Mouse (Mus musculus): Measurements from ENCODE around the gene Gfpt2.

The Gfpt2 gene

GRCm38 (mm10) chr11:49837717-49838407, 43.9 kb downstream of the Gfpt2 start:
- no peak for TF ChIP-seq CTCF (conservative IDR thresholded peaks at IDR 0.05; ENCODE audit: low read length)

GRCm38 (mm10) chr11:49840666-49841065, 46.7 kb downstream of the Gfpt2 start:
- Histone ChIP-seq H3K36me3 (ENCODE audit: insufficient read depth, low read length) (peaks cover 62% of the 10 kb centered on the region), H3K4me3 (replicated peaks; ENCODE audit: low read length) (no peak overlapping the region), H3K27me3 (ENCODE audit: insufficient read depth, low read length) (no peaks in the 10 kb centered on the region), H3K4me1 (replicated peaks; ENCODE audit: low read depth, low read length) (peaks cover 39% of the 10 kb centered on the region), H3K9me3 (ENCODE audit: low read length) (no peaks in the 10 kb centered on the region)
- TF ChIP-seq POU5F1 (IDR thresholded peaks at IDR 0.05; ENCODE audit: borderline replicate concordance, low read length) (no peak), CTCF (conservative IDR thresholded peaks at IDR 0.05; ENCODE audit: low read length) (no peak), NANOG (IDR thresholded peaks at IDR 0.05; ENCODE audit: borderline replicate concordance, low read length) (no peak)

More at GRCm38 (mm10) chr11:49837717-49838407, 43.9 kb downstream of the Gfpt2 start:
- Histone ChIP-seq H3K4me1 (replicated peaks; ENCODE audit: low read depth, low read length) (peaks cover 12% of the 10 kb centered on the region), H3K36me3 (ENCODE audit: insufficient read depth, low read length) (peaks cover 91% of the 10 kb centered on the region), H3K4me3 (replicated peaks; ENCODE audit: low read length) (no peak overlapping the region), H3K9me3 (ENCODE audit: low read length) (no peaks in the 10 kb centered on the region), H3K27me3 (ENCODE audit: insufficient read depth, low read length) (no peaks in the 10 kb centered on the region)

GRCm38 (mm10) chr11:49841886-49842285, 47.9 kb downstream of the Gfpt2 start:
- Histone ChIP-seq H3K27me3 (ENCODE audit: insufficient read depth, low read length) (no peaks in the 10 kb centered on the region), H3K36me3 (ENCODE audit: insufficient read depth, low read length) (peaks cover 50% of the 10 kb centered on the region), H3K9me3 (ENCODE audit: low read length) (no peaks in the 10 kb centered on the region), H3K4me3 (replicated peaks; ENCODE audit: low read length) (no peak overlapping the region), H3K4me1 (replicated peaks; ENCODE audit: low read depth, low read length) (peaks cover 44% of the 10 kb centered on the region)
- TF ChIP-seq NANOG (IDR thresholded peaks at IDR 0.05; ENCODE audit: borderline replicate concordance, low read length) (no peak), CTCF (conservative IDR thresholded peaks at IDR 0.05; ENCODE audit: low read length) (no peak), POU5F1 (IDR thresholded peaks at IDR 0.05; ENCODE audit: borderline replicate concordance, low read length) (no peak)

GRCm38 (mm10) chr11:49842718-49843117, 48.7 kb downstream of the Gfpt2 start:
- no peak for TF ChIP-seq POU5F1 (IDR thresholded peaks at IDR 0.05; ENCODE audit: borderline replicate concordance, low read length)
- no peak for TF ChIP-seq NANOG (IDR thresholded peaks at IDR 0.05; ENCODE audit: borderline replicate concordance, low read length)
- TF ChIP-seq CTCF (conservative IDR thresholded peaks at IDR 0.05; ENCODE audit: low read length), result no peak
- H3K4me1 ChIP-seq (replicated peaks; ENCODE audit: low read depth, low read length), result peaks cover 50% of the 10 kb centered on the region
- H3K36me3 ChIP-seq (ENCODE audit: insufficient read depth, low read length), result peaks cover 42% of the 10 kb centered on the region
- no peaks in the 10 kb centered on the region for H3K9me3 ChIP-seq (ENCODE audit: low read length)
- H3K27me3 ChIP-seq (ENCODE audit: insufficient read depth, low read length), result no peaks in the 10 kb centered on the region
- H3K4me3 ChIP-seq (replicated peaks; ENCODE audit: low read length), result no peak overlapping the region

- Histone ChIP-seq H3K27me3 (ENCODE audit: insufficient read depth, low read length) (no peaks in the 10 kb centered on the region), H3K4me3 (replicated peaks; ENCODE audit: low read length) (peak overlapping the region; percentile 18), H3K36me3 (ENCODE audit: insufficient read depth, low read length) (peaks cover 27% of the 10 kb centered on the region), H3K4me1 (replicated peaks; ENCODE audit: low read depth, low read length) (peaks cover 60% of the 10 kb centered on the region), H3K9me3 (ENCODE audit: low read length) (no peaks in the 10 kb centered on the region)
- TF ChIP-seq POU5F1 (IDR thresholded peaks at IDR 0.05; ENCODE audit: borderline replicate concordance, low read length), result no peak
- TF ChIP-seq CTCF (conservative IDR thresholded peaks at IDR 0.05; ENCODE audit: low read length), result no peak
- no peak for TF ChIP-seq NANOG (IDR thresholded peaks at IDR 0.05; ENCODE audit: borderline replicate concordance, low read length)
These were observed 50.3 kb downstream of the Gfpt2 start for GRCm38 (mm10) chr11:49844311-49844710.

GRCm38 (mm10) chr11:49844969-49845368, 51.0 kb downstream of the Gfpt2 start:
- Histone ChIP-seq H3K27me3 (ENCODE audit: insufficient read depth, low read length) (no peaks in the 10 kb centered on the region), H3K9me3 (ENCODE audit: low read length) (no peaks in the 10 kb centered on the region), H3K4me3 (replicated peaks; ENCODE audit: low read length) (peak overlapping the region; percentile 18), H3K4me1 (replicated peaks; ENCODE audit: low read depth, low read length) (peaks cover 60% of the 10 kb centered on the region), H3K36me3 (ENCODE audit: insufficient read depth, low read length) (peaks cover 25% of the 10 kb centered on the region)
- peak; percentile 96 for TF ChIP-seq CTCF (conservative IDR thresholded peaks at IDR 0.05; ENCODE audit: low read length)
- TF ChIP-seq POU5F1 (IDR thresholded peaks at IDR 0.05; ENCODE audit: borderline replicate concordance, low read length), result no peak
- TF ChIP-seq NANOG (IDR thresholded peaks at IDR 0.05; ENCODE audit: borderline replicate concordance, low read length), result no peak

- no peak for TF ChIP-seq POU5F1 (IDR thresholded peaks at IDR 0.05; ENCODE audit: borderline replicate concordance, low read length)
- TF ChIP-seq NANOG (IDR thresholded peaks at IDR 0.05; ENCODE audit: borderline replicate concordance, low read length), result no peak
- TF ChIP-seq CTCF (conservative IDR thresholded peaks at IDR 0.05; ENCODE audit: low read length), result no peak
These were observed 52.0 kb downstream of the Gfpt2 start for GRCm38 (mm10) chr11:49845958-49846357.

GRCm38 (mm10) chr11:49846401-49847070, 52.6 kb downstream of the Gfpt2 start, which contains the start of gene Mapk9:
TSS of gene Mapk9 (plus strand) at chr11:49846751.
- Histone ChIP-seq H3K4me1 (replicated peaks; ENCODE audit: low read depth, low read length) (peaks cover 56% of the 10 kb centered on the region), H3K36me3 (ENCODE audit: insufficient read depth, low read length) (peaks cover 22% of the 10 kb centered on the region), H3K27me3 (ENCODE audit: insufficient read depth, low read length) (no peaks in the 10 kb centered on the region), H3K4me3 (replicated peaks; ENCODE audit: low read length) (peak within 1 kb of the TSS; percentile 96), H3K9me3 (ENCODE audit: low read length) (no peaks in the 10 kb centered on the region)
- TF ChIP-seq CTCF (conservative IDR thresholded peaks at IDR 0.05; ENCODE audit: low read length) (peak; percentile 25), NANOG (IDR thresholded peaks at IDR 0.05; ENCODE audit: borderline replicate concordance, low read length) (no peak)

More at GRCm38 (mm10) chr11:49845958-49846357, 52.0 kb downstream of the Gfpt2 start:
- Histone ChIP-seq H3K4me1 (replicated peaks; ENCODE audit: low read depth, low read length) (peaks cover 56% of the 10 kb centered on the region), H3K36me3 (ENCODE audit: insufficient read depth, low read length) (peaks cover 26% of the 10 kb centered on the region), H3K4me3 (replicated peaks; ENCODE audit: low read length) (peak overlapping the region; percentile 96), H3K9me3 (ENCODE audit: low read length) (no peaks in the 10 kb centered on the region), H3K27me3 (ENCODE audit: insufficient read depth, low read length) (no peaks in the 10 kb centered on the region)
